Mouse (Mus musculus): ENCODE data around the gene Cecr2. TPM values are rescaled to one million over a fixed set of nuclear protein-coding genes. Genes with fewer than 3 reads are reported as not detected.
A peak's percentile ranks its signal among the peaks of the same experiment; 100 is the strongest.
"Not testable (repeated sequence)": the region's sequence is repeated elsewhere in the genome, so short reads cannot be mapped to it uniquely, and the experiment has no call there.

Cecr2 gene
- polyA plus RNA-seq, 1 experiment from 2014 or later, result 1.4 TPM

- 65% methylated on average over 7 of the region's 7 CpGs for WGBS
- H3K27ac ChIP-seq (ENCODE audit: poor library complexity, severe bottlenecking), result no peak overlapping the region
- H3K4me1 ChIP-seq (replicated peaks), result peaks cover 8% of the 10 kb centered on the region
- no peak overlapping the region for H3K4me3 ChIP-seq
- no peaks in the 10 kb centered on the region for H3K27me3 ChIP-seq (replicated peaks)
- H3K9ac ChIP-seq, result no peak overlapping the region
- H3K4me2 ChIP-seq, result no peak overlapping the region
- no peaks in the 10 kb centered on the region for H3K36me3 ChIP-seq
- H3K9me3 ChIP-seq (replicated peaks), result no peaks in the 10 kb centered on the region
- ATAC-seq (ENCODE audit: insufficient number of reproducible peaks, low FRiP score), result no peak
Observed at GRCm38 (mm10) chr6:120643776-120644175, 22.4 kb upstream of the Cecr2 start.

GRCm38 (mm10) chr6:120644346-120645299 lies 21.5 kb upstream of the Cecr2 start:
- no peak for ATAC-seq (ENCODE audit: insufficient number of reproducible peaks, low FRiP score)

GRCm38 (mm10) chr6:120647246-120648028 lies 18.7 kb upstream of the Cecr2 start:
- not testable (repeated sequence) for H3K36me3 ChIP-seq; ATAC-seq (ENCODE audit: insufficient number of reproducible peaks, low FRiP score); H3K4me1 ChIP-seq (replicated peaks); H3K27me3 ChIP-seq (replicated peaks); H3K4me2 ChIP-seq; H3K27ac ChIP-seq (ENCODE audit: poor library complexity, severe bottlenecking); H3K4me3 ChIP-seq; H3K9me3 ChIP-seq (replicated peaks); H3K9ac ChIP-seq
- WGBS, result 91% methylated on average over 3 of the region's 4 CpGs

More at GRCm38 (mm10) chr6:120644346-120645299, 21.5 kb upstream of the Cecr2 start:
- H3K4me1 ChIP-seq (replicated peaks), result peaks cover 8% of the 10 kb centered on the region
- H3K9ac ChIP-seq, result no peak overlapping the region
- H3K4me2 ChIP-seq, result no peak overlapping the region
- no peaks in the 10 kb centered on the region for H3K36me3 ChIP-seq
- no peaks in the 10 kb centered on the region for H3K9me3 ChIP-seq (replicated peaks)
- WGBS, result 57% methylated on average over 23 of the region's 23 CpGs
- H3K27me3 ChIP-seq (replicated peaks), result no peaks in the 10 kb centered on the region
- H3K4me3 ChIP-seq, result no peak overlapping the region
- no peak overlapping the region for H3K27ac ChIP-seq (ENCODE audit: poor library complexity, severe bottlenecking)

- H3K4me1 ChIP-seq (replicated peaks), result peaks cover 8% of the 10 kb centered on the region
- no peaks in the 10 kb centered on the region for H3K27me3 ChIP-seq (replicated peaks)
- H3K9me3 ChIP-seq (replicated peaks), result no peaks in the 10 kb centered on the region
- no peaks in the 10 kb centered on the region for H3K36me3 ChIP-seq
- no peak overlapping the region for H3K4me3 ChIP-seq
- WGBS, result 32% methylated on average over 5 of the region's 5 CpGs
- no peak overlapping the region for H3K27ac ChIP-seq (ENCODE audit: poor library complexity, severe bottlenecking)
- ATAC-seq (ENCODE audit: insufficient number of reproducible peaks, low FRiP score), result no peak; the same call in 1 of the 2 replicates
- H3K4me2 ChIP-seq, result no peak overlapping the region
- no peak overlapping the region for H3K9ac ChIP-seq
Observed at GRCm38 (mm10) chr6:120648205-120648604, 18.0 kb upstream of the Cecr2 start.

DNA sequence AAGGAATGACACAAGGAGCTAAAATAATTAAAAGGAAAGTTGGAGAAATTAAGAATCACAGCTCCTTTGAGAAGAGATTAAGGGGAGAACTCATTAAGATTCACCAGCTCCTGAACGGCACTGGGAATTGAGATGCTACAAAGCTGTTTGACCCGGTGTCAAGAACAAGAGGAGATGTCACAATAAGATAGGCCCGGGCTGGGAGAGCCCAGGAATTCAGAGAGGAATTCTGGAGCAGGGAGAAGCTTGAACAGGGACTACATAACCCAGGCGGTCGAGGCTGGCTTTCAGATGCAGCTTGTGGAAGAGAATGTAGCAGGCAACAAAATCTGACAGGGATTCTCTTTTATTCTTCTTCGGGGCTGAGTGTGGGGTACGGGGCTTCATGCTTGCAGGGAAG lies 13.5 kb upstream of the Cecr2 start:
- H3K4me3 ChIP-seq, result no peak overlapping the region
- no peak overlapping the region for H3K9ac ChIP-seq
- H3K4me1 ChIP-seq (replicated peaks), result peaks cover 7% of the 10 kb centered on the region
- no peak overlapping the region for H3K27ac ChIP-seq (ENCODE audit: poor library complexity, severe bottlenecking)
- 36% methylated on average over 7 of the region's 7 CpGs for WGBS
- H3K36me3 ChIP-seq, result no peaks in the 10 kb centered on the region
- H3K4me2 ChIP-seq, result no peak overlapping the region
- ATAC-seq (ENCODE audit: insufficient number of reproducible peaks, low FRiP score), result no peak
- no peaks in the 10 kb centered on the region for H3K27me3 ChIP-seq (replicated peaks)
- no peaks in the 10 kb centered on the region for H3K9me3 ChIP-seq (replicated peaks)

DNA sequence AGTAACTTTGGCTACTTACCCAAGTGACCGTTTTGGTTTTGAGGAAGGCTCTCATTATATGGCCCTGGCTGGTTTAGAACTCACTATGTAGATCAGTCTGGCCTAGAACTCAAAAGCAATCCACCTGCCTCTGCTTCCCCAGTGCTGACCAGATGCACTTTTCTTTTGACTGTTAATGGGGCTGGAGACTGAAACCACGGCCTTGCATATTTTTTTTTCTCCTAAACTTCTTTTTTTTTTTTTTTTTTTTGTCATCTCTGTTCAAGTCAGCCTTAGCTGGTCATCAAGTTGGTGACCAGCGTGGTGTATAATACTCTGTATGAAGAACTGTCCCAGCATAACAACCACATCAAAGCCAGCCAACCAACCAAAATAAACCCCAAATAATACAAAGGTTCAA lies 10.5 kb upstream of the Cecr2 start:
- H3K9ac ChIP-seq, result no peak overlapping the region
- H3K4me1 ChIP-seq (replicated peaks), result no peaks in the 10 kb centered on the region
- no peak overlapping the region for H3K4me2 ChIP-seq
- no peak overlapping the region for H3K27ac ChIP-seq (ENCODE audit: poor library complexity, severe bottlenecking)
- no peaks in the 10 kb centered on the region for H3K9me3 ChIP-seq (replicated peaks)
- no peak for ATAC-seq (ENCODE audit: insufficient number of reproducible peaks, low FRiP score)
- WGBS, result 75% methylated on average over 3 of the region's 3 CpGs
- no peaks in the 10 kb centered on the region for H3K27me3 ChIP-seq (replicated peaks)
- H3K4me3 ChIP-seq, result no peak overlapping the region
- no peaks in the 10 kb centered on the region for H3K36me3 ChIP-seq

- H3K9ac ChIP-seq, result no peak overlapping the region
- H3K4me1 ChIP-seq (replicated peaks), result no peaks in the 10 kb centered on the region
- no peaks in the 10 kb centered on the region for H3K27me3 ChIP-seq (replicated peaks)
- no peak overlapping the region for H3K4me2 ChIP-seq
- no peak overlapping the region for H3K27ac ChIP-seq (ENCODE audit: poor library complexity, severe bottlenecking)
- no peak for ATAC-seq (ENCODE audit: insufficient number of reproducible peaks, low FRiP score)
- no peaks in the 10 kb centered on the region for H3K9me3 ChIP-seq (replicated peaks)
- WGBS, result 53% methylated on average over 7 of the region's 7 CpGs
- no peak overlapping the region for H3K4me3 ChIP-seq
- no peaks in the 10 kb centered on the region for H3K36me3 ChIP-seq
Observed at GRCm38 (mm10) chr6:120658848-120659247, 7.3 kb upstream of the Cecr2 start.

GRCm38 (mm10) chr6:120665415-120665815 lies 754 bp upstream of the Cecr2 start:
- H3K9ac ChIP-seq, result peak overlapping the region; percentile 82
- peak overlapping the region; percentile 94 for H3K27ac ChIP-seq (ENCODE audit: poor library complexity, severe bottlenecking)
- 0% methylated on average over 21 of the region's 21 CpGs for WGBS
- H3K4me1 ChIP-seq (replicated peaks), result no peaks in the 10 kb centered on the region
- H3K36me3 ChIP-seq, result no peaks in the 10 kb centered on the region
- H3K27me3 ChIP-seq (replicated peaks), result peaks cover 3% of the 10 kb centered on the region; the same call in 1 of the 2 replicates
- H3K9me3 ChIP-seq (replicated peaks), result no peaks in the 10 kb centered on the region
- peak overlapping the region; percentile 95 for H3K4me2 ChIP-seq
- peak; percentile 63 for ATAC-seq (ENCODE audit: insufficient number of reproducible peaks, low FRiP score)
- H3K4me3 ChIP-seq, result peak overlapping the region; percentile 87

GRCm38 (mm10) chr6:120666761-120667421 lies 722 bp downstream of the Cecr2 start:
- peak; percentile 56 for ATAC-seq (ENCODE audit: insufficient number of reproducible peaks, low FRiP score)
- Histone ChIP-seq H3K4me2 (peak overlapping the region; percentile 95), H3K4me1 (replicated peaks) (no peaks in the 10 kb centered on the region), H3K36me3 (no peaks in the 10 kb centered on the region), H3K27me3 (replicated peaks) (peaks cover 3% of the 10 kb centered on the region; the same call in 1 of the 2 replicates), H3K9me3 (replicated peaks) (no peaks in the 10 kb centered on the region), H3K4me3 (peak overlapping the region; percentile 87), H3K27ac (ENCODE audit: poor library complexity, severe bottlenecking) (peak overlapping the region; percentile 94), H3K9ac (peak overlapping the region; percentile 82)
- WGBS, result under 1% methylated on average over 85 of the region's 87 CpGs

- H3K9ac ChIP-seq, result peak overlapping the region; percentile 82
- peak overlapping the region; percentile 95 for H3K4me2 ChIP-seq
- no peaks in the 10 kb centered on the region for H3K36me3 ChIP-seq
- H3K4me1 ChIP-seq (replicated peaks), result no peaks in the 10 kb centered on the region
- ATAC-seq (ENCODE audit: insufficient number of reproducible peaks, low FRiP score), result no peak
- H3K4me3 ChIP-seq, result peak overlapping the region; percentile 87
- peaks cover 3% of the 10 kb centered on the region; the same call in 1 of the 2 replicates for H3K27me3 ChIP-seq (replicated peaks)
- WGBS, result under 1% methylated on average over 7 of the region's 7 CpGs
- peak overlapping the region; percentile 94 for H3K27ac ChIP-seq (ENCODE audit: poor library complexity, severe bottlenecking)
- H3K9me3 ChIP-seq (replicated peaks), result no peaks in the 10 kb centered on the region
Observed at GRCm38 (mm10) chr6:120667422-120667781, 1.2 kb downstream of the Cecr2 start.

DNA sequence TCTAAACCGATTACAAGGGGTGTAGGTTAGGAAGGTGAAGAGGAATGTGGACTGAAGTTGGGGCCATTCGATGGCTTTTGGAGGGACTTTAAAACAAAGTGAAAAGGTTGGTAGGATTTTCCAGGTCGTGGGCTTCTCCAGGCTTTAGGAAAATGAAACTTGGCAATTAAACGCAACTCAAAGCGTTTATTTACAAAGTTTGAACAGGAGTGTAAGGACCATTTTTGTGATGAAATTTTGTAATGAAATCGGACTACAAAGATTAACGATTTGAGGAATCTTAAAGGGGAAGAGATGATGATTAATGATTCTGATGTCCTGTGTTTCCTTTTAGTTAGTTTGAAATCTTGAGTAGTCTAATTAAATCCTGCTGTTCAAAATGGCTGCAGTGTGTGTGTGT lies 1.7 kb downstream of the Cecr2 start:
- peak overlapping the region; percentile 95 for H3K4me2 ChIP-seq
- peak overlapping the region; percentile 30; the same call in 1 of the 2 replicates for H3K9ac ChIP-seq

More for the DNA sequence above, 1.7 kb downstream of the Cecr2 start:
- H3K36me3 ChIP-seq, result no peaks in the 10 kb centered on the region
- peak overlapping the region; percentile 87 for H3K4me3 ChIP-seq
- no peak overlapping the region for H3K27ac ChIP-seq (ENCODE audit: poor library complexity, severe bottlenecking)
- H3K4me1 ChIP-seq (replicated peaks), result no peaks in the 10 kb centered on the region
- no peak for ATAC-seq (ENCODE audit: insufficient number of reproducible peaks, low FRiP score)
- peaks cover 3% of the 10 kb centered on the region; the same call in 1 of the 2 replicates for H3K27me3 ChIP-seq (replicated peaks)
- H3K9me3 ChIP-seq (replicated peaks), result no peaks in the 10 kb centered on the region
- WGBS, result 25% methylated on average over 7 of the region's 7 CpGs
